Mouse (Mus musculus) ovary, postnatal 14 days (tissue): ENCODE results near the gene Unc119.

Experiments
- DNase-seq: peaks from one replicate; pipeline ENCODE4 v3.0.0; 2022; ENCODE audit warnings: low spot score

Unc119 gene

DNA sequence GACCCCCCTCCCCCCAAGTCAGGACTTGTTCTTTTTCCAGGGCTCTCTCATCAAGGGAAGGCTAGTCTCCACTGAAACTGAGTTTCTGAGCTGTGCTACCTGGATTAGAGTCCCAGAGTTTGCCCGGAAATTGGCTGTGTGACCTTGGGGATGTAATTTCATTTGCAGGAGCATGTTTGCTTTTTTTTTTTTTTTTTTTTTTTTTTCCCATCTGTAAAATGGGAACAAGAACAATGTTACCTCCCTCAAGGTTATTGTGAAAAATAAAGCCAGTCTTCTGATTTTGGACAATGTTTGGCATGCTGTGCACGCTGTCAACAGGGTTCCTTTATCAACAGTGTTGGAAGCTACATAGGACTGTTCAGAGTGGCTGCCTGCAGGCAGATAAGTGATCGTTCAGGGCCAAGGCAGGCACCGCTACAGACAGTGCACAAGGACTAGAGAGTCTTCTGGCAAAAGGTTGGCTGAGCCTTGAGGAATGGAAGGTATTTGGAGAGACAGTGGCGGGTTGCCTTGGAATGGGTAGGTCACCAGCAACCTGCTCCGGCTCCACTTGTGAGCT is 1.1 kb downstream of the Unc119 start:
- no peak for DNase-seq

DNA sequence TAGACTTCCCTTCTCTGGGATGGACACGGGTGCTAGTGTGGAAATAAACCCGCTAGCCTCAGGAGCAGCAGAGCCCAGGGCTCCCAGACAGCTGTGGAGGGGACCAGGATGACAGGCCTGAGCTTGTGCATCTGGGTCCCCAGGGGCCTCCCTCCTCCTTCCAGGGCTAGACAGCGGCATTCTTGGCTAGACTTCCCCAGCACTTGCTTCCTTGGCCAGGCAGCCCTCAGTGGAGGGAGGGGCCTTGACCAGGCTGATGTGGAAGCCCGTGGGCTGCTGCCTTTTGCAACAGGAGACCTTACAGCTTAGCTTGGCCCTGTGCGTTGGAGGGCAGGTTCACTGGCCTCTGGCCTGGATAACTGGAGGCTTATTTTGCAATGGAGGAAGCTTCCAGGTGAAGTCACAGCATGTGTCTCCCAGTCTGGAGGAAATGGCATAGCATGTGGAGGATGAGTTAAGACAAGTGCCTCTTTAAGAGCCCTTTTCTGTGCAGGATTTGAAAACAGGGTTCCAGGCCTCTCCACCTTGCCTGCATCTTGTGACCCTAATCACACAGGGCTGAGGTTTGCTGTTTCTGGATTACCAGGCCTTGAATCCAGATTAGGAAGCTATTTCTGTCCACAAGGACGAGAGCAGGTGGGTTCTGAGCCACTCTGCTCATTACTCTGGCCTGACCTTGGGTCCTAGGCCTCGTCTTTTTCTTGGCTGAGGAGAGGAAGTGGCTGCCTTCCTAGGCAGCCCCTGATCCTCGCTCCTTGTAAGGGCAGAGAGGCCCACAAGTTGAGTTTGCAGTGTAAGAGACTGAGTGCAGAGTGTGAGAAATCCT is 1.8 kb downstream of the Unc119 start:
- no peak for DNase-seq

DNA sequence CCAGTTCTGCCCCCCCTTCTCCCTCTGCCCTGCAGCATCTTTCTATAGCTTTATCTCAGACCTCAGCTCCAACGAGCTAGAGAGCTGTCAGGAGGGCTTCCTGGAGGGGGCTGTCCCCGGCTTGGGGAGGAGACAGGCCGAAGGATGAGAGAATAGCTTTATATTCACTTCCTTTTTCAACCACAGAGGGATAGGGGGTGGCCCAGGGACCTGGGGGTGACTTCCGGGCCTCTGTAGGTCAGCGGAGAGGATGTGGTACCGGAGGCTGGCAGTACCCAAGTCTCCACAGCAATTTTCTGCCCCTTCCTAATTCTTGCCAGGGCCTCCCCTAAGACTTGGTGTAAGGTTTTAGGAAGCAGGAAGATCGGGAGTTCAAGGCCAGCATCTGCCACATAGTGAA is 2.5 kb downstream of the Unc119 start:
- no peak for DNase-seq

DNA sequence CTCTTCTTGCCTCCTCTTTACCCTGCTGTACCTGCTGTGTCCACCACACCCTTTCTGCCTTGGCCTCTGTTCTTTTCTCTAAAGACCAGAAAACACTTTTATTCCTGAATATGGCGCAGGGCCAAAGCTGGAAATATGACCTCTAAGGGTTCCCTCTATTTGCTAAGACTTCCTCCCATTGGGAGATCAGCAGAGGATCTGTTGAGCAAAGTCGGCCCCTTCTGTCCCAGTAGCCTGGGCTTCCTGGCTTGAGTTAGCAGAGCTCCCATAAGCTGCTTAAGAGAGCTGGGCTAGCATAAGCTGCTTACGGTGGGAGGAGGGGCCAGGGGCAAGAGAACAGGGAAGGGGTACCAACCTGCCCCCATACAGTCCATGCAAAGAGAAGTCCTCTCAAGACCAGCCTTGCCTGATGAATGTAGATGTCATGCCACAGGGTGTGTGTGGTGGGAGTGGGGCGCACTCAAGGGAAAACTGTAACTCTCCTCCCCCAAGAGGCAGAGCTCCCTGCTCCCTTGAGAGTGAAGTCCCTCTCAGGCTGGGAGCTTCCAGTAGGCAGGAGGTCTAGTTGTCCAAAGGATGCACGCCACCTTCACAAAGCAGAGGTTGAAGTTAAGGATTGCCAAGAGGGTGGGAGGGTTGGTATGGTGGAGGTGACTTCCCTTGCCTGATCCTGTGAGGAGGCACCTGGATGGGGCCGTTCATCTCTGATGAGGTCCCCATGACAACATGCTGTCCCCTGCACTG is 3.2 kb downstream of the Unc119 start:
- no peak for DNase-seq

DNA sequence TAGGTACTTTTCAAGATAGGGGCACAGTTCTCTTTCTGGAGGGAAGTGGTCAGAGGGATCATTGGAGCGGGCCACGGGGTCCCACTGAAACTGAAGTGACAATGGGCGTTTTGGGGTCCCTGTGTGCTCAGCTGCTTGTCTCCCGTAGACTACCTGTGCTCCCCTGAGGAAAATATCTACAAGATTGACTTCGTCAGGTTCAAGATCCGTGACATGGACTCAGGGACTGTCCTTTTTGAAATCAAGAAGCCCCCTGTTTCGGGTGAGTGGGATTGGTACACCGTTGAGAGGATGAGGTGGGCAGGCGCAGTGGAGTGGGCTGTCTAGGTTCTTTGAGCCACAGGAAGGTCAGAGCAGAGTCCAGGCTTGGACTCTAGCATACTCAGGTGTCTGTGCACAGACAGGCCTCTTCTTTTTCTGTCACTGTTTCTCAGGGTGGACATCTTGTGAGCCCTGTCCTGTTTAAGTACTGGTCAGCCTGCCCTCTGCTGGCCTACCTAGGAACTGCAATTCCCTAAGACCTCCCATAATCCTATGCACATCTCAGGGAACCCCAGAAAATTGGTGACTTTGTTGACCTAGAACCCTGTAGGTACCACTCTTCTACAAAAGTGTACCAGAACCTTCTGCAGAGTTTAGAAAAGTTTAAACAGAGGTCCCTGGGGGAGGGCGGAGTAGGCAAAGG is 3.9 kb downstream of the Unc119 start:
- peak; percentile 60 for DNase-seq

DNA sequence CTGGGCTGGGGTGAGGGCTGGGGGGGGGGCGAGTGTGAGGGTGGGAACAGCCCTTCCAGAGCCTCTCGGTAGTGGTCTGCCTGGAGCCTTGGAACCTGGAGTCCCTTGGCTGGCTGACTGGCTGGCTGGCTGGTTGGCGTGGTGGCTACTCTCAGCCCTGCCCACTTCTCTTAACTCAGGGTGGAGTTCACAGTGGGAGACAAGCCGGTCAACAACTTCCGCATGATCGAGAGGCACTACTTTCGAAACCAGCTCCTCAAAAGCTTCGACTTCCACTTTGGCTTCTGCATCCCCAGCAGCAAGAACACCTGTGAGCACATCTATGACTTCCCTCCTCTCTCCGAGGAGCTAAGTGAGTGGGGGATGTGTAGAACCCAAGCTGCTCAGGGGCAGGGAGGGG is 4.6 kb downstream of the Unc119 start:
- DNase-seq = no peak

DNA sequence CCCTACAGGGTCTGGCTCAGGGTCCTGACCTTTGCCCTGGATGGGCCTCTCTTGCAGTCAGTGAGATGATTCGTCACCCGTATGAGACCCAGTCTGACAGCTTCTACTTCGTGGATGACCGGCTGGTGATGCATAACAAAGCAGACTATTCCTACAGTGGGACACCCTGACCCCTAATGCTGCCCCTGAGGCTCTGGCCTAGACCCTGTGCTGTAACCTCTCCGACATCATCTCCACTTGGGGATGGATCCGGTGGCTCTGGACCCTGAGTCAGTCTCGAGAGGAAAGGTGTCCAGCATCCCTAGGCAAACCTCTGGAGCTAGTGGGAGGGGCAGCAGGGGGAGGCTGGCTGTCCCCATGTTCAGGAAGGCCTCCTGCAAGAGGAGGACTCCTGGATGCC is 5.2 kb downstream of the Unc119 start:
- no peak for DNase-seq

DNA sequence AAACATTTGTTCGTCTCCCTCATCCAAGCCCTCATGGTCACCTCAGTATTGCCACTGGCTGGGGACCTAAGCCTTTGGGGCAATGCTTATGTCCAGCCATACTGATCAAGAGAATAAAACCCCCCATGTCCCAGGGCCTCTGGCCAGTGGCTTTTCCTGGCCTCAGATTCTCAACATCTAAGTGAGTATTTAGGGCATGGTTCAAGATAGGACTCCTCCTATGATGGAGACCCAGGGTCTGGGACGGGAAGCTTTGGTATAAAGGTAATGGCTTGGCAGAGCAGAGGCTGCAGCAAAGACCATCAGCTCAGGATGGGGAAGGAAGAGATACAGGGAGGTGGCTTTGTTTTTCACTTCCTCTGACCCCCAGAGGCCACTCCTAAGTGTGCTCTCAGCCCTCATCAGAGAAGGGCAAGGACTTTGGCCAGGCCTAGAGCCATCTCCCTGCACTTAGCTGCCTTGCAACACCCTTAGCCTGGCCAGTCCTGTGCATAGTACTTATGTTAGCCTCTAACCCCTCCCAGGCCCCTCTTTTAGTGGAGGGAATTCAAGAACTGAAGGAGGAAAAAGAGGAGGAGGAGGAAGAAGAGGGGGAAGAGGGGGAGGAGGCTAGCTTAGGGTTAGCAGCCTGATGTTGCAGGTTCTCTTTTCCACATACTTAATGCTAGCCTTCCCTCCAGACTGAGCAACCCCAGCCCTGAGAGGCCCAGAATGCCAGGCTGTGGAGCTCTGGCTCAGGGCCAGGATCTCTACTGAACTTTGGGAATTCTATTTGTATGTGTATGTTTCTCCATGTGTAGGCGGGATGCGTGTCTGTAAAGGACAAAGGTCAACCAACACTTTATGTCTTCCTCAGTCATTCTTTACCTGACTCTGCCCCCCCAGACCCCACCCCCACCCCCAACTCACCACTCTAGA is 6.4 kb downstream of the Unc119 start:
- no peak for DNase-seq

DNA sequence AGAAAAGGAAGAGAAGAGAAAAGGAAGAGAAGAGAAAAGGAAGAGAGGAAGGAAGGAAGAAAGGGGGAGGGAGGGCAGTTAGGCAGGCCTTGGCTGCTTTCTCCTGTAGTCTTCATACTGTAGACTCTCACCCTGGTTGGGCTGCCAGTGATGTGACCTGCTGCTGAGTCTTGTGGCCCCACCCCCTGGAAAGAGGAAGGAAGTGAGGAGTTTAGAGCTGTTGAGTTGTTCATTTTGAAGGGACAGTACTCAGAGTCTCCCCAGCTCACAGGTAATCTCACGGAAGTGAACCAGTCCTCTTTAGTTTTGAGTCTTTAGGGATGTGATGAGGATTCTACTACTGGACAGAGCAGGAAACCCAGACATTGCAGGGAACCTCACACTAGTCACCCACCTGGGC is 9.8 kb downstream of the Unc119 start:
- DNase-seq = no peak

DNA sequence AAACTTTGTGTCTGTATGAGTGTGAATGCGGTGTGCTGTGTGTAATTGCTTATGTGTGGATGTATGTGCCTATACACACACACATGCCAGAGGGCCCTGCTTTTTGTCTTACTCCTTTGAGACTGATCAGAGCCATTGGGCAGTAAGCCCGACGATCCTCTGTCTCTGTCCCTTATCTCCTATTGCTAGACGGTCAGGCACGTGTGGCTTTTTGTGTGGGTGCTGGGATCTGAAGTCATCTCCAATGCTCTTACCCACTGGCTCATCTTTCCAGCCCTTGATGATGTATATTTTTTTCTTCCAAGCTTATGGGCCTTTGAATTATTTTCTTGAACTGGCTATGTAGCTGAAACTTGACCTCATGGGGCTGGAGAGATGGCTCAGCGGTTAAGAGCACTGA is 11.6 kb downstream of the Unc119 start:
- no peak for DNase-seq

DNA sequence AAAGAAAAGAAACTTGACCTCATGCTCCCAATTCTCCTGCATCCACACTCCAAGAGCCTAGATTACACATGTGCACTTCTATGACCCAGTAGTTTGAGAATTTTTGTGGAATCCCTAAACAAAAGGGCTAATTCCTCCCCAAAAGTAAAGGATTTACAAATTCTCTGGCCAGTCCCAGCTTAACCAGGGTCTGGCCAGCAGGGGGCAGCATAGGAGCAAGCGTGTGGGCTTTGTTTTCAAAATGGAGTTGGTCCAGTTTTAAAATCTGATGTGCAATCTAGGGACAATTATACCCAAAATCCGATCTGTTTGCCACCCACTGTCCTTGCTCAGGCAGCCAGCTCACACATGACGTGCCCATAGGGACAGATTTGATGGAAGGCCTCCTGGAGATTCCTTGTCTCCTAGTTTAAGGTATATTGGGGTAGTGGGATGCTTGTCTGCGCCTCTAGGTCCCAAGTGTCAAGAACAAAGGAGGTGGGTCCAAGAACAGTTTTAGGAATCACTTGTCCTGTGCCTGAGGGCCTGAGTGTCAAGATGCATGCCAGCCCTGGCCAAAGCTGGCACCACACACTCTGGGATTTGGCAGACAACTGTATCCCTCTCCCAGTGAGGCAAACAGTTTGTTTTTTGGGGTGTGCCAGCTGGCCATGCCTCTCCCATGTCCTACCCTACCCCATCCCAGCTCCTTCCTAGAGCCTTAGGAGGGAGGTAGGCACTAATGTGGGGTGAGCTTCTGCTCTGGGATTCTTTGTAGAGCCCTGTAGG is 12.4 kb downstream of the Unc119 start:
- DNase-seq = peak; percentile 53

DNA sequence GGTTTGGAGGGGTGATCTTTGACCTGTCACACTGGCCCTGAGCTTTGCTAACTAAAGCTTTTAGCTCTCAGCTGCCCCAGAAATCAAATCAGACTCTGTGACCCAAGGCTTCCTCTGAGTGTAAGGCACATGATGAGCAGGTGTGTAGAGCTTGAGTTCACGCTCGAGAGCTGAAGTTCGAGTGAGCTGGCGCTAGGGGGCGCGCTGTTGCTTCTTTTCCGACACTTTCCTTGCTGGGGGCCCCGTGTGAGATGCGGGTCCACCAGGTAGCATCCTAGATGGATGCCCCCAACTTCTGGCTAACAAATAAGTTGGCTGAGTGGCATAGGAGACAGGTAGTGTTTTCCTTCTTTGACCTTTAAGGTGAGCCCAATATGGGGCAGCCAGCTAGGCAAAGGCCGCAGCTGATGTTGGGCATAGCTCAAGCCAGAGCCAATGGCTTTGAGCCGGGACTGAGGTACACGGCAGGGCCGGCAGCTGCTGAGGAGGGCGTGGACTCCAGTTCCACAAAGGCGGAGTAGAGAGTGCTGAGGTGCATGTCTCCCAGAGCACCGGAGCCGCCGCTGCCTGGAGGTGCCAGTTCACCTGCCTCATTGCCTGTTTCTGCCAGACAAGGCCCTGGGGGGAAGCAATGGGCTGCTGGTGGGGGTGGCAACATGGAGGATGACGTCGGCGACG is 15.2 kb downstream of the Unc119 start:
- peak; percentile 33 for DNase-seq

DNA sequence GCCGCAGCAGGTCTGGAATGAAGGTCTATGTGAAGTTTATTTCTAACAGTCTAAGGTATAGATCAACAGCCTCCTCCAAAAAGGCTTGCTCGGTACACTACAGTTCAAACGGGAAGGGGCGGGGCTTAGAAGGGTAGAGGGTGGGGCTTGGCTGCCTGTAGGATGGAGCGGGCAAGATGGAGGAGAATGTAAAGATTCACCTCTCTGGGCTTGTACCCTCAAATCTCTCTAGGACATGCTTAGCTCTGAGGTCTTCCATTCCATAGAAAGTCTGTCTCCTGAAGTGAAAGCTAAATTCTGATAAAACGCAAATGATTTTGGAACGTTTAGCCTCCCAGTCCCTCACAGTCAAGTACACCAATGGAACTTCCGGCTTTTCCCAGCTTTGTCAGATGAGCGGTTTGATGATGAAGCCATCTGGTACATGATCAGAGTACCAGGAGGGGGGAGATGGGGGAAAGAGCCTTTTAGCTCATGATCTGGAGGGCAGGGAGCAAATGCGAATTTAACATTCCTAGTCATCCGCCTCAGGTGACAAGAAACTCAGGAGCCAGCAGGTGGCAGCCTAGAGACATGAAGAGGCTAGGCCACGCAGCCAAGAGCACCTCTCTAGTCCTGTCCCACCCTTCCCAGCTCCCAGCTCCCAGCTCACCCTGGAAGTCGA is 17.0 kb downstream of the Unc119 start:
- DNase-seq = peak; percentile 62

DNA sequence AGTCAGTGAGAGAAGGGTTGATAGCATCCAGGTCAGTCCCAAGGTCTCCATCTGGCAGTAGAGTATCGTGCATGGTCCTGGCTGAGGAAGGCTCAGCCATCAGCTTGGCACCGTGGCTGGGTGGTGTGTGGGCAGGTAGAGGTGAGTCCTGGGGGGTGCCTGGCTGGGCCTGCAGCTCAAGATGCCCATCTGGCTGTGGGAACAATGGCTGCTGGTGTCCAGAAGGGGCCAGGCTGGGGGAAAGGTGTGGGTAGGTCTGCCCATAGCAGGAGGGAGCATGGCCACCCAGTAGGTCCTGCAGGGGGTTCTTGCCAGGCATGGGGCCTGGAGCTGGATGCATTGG is 17.5 kb downstream of the Unc119 start:
- no peak for DNase-seq

DNA sequence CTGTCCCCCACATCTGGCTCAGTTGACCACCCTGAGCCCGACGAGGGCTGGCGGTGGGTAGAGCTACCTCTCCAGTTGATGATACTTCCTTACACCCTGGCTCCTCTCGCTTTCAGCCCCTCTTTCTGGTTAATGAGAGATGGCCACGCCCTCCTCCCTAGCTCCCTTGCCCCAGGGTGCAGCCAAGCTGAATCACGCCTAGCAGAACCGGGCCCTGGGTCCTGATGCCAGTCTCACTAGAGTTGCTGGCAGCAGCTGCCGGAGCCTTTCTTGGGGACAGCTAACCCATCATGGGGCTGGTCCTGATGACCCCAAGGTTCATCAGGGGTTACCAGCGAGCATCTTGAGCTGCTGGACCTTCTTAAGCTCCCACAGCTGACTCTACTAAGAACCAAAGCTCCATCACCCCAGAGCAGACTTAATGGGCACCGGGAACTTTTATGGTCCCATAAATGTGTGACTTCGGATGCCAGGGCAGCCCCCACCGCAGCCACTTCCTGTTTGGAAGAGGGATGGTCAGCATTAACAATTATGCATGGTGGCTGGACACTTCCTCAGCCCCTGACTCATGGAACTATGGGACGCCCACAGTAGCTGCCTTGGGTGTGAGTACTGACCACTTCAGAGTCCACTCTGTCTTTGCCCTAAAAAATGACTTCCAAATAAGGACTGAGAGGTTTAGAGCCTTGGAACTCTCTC is 20.2 kb downstream of the Unc119 start:
- no peak for DNase-seq

DNA sequence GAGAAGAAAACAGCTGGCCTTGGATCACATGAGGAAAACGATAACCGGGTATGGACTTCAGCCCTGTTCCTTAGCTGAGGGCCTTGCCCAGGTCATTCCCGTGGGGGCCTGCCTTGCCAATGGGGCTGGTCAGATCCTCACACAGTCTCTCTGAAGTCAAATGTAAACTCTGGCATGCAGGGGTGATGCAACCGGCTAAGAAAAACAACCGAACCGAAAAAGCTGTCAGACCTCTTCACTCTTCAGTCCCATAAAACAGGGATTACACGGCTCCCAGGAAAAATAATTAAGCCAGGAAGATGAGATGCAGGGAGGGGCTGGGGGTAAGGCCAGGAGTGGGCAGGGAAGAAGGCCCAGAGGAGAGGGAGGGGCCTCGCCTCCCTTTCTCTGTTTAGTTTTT is 20.8 kb downstream of the Unc119 start:
- DNase-seq = no peak

DNA sequence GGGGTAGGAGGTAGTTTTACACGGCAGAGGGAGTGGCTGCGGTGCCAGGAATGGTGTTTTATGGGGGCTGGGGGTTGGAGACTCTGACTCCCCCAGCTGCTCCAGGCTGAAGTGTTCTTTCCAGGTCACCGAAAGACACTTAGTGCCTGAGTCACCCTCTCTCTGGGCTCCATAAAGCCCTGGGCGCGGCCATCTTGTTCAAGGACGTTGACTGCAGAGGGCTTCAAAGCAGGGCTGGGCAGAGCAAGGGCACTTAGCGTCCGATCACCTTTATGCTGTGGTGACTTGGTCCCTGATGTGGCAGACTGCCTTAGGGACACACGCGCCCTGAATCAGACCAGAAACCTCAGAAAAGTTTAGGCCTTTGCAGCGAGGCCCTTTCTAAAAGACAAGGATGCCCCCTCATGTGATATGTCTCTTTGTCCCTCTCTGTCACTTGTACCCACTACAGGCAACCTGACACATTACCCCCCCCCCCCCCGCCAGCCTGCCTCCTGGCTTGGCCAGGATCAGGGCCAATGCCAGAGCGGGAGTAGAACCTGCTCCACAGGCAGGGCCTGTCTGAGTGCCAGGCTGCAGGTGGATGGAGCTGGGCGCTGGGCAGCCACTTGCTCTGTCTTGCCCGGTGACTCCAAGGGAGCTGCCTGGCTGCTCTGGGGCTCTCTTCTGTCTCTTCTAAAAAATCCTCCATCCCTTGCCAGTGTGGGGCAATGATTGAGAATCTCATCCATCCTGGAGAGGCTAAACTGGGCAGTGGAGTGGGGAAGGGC is 24.4 kb downstream of the Unc119 start:
- no peak for DNase-seq

DNA sequence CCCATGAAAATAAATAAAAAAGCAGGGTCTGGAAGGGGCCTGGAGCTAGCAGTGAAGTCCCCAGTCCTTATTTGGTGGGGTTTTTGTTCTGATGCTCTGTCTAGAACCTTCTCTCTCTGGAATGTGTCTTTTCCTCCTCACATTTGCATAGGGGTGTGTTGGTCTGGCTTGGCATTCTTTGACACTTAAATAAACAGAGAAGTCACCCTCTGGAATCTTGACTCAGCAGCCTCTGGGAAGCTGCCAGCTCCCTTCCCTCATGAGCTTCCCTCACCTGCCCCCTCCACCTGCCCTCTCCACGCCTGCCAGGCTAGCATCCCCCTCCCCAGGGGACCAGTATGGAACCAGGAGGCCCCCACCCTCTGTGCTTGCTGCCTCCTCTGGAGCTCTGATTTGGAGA is 27.1 kb downstream of the Unc119 start:
- no peak for DNase-seq
